Mouse (Mus musculus) regulatory T cell (primary cell): Measurements from ENCODE around the gene Gm20696.

Experiments used
- in situ Hi-C: fragments of 300-600 bp; cut with MboI, MseI; formaldehyde crosslinking; loops from one replicate; pipeline ENCODE4 v1.15.1; 2025; ENCODE audit warnings: high pct_unique_total_duplicates

The Gm20696 gene

GRCm38 (mm10) chr6:99336191-99336590 is 330.4 kb downstream of the Gm20696 start:
- in situ Hi-C loops: loop anchor here (5.0 kb wide), 1 partner anchor 51 kb away; no protein-coding TSS in a partner anchor

GRCm38 (mm10) chr6:99335174-99335830 is 331.3 kb downstream of the Gm20696 start:
- in situ Hi-C loops: loop anchor here (5.0 kb wide), 1 partner anchor 52 kb away; no protein-coding TSS in a partner anchor

DNA sequence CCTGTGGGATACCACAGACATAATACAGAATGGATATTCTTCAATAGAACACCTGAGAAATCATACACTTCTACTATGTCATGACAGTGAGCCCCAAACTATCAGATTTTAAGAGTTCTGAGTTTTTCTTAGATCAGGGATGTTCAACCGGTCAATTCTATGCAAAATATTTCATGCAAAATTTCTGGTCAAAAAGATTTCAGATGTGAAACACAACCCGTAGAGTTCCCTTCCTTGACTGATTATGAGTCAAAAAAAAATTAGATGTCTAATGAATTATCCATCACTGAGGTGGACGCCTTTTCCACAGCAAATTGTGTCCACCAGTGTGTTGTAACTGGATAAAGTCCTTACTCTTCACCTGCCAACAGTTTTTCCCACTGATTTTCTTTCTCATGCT is 332.3 kb downstream of the Gm20696 start:
- in situ Hi-C loops: no loop called here

- in situ Hi-C loops: no loop called here
Measured at GRCm38 (mm10) chr6:99333127-99333526, 333.5 kb downstream of the Gm20696 start.

DNA sequence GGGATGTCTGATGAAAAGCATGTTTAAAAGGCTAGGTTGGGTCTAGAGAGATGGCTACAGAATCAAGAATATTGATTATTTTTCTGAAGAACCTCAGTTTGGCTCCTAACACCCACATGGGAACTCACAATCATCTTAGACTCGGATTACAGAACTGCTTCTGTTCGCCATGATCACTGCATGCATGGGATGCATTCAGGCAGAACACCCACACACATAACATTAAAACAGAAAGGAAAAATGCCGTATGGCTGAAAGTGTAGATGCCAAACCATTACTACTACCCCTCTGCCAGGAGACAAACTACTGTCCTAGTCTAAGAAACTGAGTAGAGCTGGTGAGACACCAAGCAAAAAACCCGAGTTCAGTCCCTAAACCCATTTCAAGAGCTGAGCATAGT is 336.4 kb downstream of the Gm20696 start:
- in situ Hi-C loops: no loop called here

DNA sequence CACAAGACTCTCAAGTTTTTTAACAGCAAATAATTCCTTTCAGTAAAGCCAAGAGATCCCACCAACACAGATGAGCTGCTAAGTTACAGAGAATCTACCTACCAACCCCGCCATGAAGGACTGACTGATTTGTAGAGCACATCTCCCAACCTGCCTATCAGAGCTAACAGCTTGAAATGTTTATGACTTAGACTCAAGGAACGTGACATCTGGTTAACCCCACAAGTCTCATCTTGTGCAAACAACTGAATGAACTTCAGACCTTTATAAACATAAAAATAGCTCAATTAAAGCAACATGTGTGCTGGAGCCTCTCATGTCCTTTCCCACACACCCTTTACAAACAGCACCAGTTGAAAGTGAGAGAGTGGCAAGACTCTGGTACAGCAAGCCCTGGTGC is 338.0 kb downstream of the Gm20696 start:
- in situ Hi-C loops: no loop called here

GRCm38 (mm10) chr6:99328146-99328545 is 338.5 kb downstream of the Gm20696 start:
- in situ Hi-C loops: no loop called here

DNA sequence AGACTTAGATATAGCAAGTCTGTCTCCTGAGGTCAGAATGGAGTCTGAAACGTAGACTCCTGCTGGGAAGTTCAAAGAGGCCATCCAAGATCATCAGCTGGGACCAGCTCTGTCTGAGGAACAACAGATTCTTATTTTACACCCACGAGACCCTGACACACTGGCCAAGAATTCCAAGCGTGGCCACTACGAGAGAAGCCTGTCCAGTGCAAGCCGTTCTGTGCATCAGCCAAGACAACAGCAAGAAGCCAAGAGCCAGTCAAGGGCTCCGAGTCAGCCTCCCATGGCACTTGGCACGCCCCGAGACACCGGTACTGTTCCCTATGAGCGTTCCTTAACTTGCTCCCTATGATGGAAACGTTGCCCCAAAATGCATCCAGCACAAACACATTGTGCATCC is 338.9 kb downstream of the Gm20696 start:
- in situ Hi-C loops: no loop called here

DNA sequence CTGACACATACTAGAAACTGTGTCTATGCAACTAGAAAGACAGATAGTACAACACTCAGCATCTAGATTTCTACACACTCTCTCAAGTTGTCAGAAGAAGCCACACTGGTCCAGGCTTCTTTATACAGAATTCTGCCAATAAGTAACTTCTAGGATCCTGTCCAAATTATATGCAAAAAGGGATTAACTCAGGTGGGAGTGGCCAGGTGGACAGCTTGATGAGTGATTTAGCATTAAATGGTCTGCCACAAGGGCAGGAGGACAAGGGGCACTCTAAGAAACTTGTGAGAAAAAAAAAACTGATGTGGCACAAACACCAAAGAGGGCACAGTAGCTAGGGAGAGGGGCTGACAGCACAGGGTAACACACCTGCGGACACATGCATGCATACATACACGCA is 340.7 kb downstream of the Gm20696 start:
- in situ Hi-C loops: no loop called here

DNA sequence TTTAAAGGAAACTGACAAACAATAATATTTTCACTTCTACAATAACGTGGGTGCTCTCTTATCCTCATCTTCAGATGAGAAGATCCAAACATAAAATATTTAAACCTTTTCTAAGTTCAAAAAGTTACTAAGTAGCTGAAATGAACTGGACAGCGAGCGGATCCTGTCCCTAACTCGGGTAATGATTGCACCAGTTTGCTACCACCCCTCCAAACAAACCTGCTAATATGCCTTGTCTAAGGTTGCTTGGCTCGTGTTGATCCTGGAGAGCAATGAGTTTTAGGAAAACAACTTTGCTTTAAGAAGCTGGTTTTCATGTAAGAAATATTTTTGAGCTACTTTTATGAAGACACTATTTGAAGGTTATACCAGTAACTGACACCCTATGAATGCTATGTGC is 341.1 kb downstream of the Gm20696 start:
- in situ Hi-C loops: no loop called here

DNA sequence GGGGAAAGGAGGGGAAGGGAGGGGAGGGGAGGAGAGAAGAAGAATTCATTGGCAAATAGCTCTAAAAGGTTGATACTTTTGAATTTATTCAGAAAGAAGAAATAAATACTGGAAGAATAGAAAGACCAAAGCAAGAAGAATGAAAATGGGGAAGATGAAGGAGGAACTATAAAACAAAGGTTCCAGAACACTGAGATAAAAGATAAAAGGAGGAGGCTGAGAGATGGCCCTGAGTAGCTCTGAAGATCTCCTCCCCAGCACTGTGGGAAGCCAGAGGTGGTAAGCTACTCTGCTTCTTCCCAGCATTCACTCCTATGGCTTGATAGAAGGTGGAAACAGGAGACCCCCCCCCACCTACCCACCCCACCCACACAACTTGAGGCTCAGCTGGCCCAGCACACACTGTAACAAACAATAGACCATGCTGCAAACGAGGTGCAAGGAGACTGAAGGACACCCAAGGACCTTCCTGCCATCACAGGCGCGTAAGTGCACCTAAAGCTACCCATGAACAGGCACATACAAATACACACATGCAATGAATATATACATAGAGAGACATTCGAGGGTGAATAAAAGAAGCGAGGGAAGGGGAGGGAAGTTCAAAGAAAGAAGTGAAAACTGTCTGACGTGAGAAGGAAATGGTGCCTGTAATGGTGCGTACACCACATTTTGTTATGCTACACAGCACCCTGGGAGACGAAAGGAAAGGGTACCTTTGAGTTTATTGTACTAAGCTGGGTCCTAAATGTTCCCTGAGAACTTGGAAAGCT is 344.3 kb downstream of the Gm20696 start:
- in situ Hi-C loops: no loop called here

DNA sequence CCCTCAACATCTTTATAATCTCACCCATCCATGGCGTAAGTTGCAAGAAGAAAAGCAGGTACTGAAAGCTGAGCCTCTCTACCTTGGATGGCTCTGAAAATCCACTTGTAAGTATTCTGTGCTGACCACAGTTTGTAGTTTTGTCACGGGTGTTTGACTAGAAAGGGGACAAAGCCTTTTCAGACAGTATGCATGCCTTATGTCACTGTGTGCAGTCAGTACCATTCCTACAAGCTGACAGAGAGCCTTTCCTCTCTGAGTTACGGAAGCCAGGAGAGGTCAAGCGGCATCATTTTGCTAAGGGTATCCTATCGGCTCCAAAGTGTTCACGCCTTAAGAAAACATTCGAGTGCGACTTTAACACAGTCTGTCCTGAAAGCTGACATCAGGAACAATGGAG is 346.2 kb downstream of the Gm20696 start:
- in situ Hi-C loops: no loop called here

DNA sequence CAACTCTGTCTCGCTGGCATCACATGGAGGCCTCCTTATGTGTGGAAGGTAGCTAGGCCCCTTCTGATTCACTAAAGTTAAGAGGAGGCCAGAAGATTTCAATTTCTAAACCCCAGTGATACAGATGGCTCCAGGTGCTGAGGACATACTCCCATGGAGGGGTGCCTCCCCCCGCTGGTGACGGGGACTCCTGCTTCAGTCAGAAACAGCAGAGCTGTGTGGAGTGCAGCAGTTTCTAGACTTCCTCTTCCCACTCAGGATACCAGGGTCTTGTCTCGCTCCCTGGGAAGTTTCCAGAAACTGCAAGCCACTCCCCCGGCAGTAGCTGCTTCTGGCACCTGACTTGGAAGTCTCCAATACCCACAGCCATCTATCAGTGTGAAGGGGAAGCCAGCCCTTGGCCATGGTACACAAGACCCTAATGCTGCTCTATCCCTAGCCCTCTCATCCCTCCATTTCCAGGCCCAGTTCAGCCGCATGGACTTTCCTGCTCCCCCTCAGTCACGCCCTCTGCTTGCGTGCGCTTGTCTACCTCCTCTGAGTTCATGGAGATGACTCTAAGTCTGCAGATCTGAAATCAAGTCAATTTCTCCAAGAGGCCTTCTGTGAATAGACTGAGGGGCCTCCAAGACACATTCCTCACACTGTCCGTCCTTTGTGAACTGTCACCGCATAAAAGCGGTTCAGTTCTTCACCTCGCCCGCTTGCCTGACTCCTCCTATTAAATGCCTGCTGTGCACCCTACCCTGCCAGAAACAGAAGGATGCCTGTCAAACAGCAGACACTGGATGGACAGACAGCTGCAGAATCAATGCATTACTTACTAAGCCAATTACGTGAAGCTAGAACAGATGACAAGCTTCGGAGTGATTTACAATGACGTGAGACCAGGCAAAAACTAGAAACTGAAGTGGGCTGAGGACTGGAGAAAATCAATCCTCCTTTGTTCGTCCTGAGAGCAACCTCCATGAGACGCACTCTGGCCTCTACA is 346.9 kb downstream of the Gm20696 start:
- in situ Hi-C loops: no loop called here

DNA sequence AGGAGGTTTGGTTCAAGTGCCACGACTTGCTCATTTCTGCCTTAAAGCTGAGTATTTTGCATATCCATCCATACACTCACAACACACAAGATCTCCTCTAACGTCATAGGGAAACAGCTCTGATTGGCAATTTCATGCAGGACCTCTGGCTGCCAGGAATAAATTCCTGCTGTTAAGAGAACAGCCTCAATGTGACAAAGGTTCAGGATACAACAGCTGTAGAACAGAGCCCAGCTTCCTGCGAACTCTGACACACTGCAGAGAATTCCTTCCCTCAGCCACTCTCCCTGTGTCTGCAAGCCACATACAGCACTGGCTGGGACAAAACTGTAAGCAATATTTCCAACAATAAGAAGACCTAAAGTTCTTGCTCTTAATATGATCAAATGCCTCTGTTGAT is 351.9 kb downstream of the Gm20696 start:
- in situ Hi-C loops: no loop called here

DNA sequence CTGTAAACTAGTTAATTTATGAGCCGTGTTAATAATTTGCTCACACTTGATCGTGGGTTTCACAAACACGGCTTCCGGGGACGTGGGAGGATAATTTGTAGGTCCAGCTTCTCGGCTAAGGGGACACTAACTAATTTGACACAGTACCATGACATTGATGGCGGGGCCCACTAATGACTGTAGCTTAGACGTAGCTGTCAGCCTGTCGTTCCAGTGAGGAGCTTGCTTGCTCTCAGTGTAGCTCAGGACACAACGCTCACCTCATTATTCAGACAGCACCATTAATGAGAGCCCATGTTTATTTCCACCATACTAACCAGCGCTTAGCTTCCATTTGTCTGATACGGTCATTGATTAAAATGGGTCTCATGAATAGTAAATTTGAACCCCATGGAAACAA is 356.1 kb downstream of the Gm20696 start:
- in situ Hi-C loops: no loop called here

- in situ Hi-C loops: no loop called here
Measured at GRCm38 (mm10) chr6:99310171-99310500, 356.5 kb downstream of the Gm20696 start.

DNA sequence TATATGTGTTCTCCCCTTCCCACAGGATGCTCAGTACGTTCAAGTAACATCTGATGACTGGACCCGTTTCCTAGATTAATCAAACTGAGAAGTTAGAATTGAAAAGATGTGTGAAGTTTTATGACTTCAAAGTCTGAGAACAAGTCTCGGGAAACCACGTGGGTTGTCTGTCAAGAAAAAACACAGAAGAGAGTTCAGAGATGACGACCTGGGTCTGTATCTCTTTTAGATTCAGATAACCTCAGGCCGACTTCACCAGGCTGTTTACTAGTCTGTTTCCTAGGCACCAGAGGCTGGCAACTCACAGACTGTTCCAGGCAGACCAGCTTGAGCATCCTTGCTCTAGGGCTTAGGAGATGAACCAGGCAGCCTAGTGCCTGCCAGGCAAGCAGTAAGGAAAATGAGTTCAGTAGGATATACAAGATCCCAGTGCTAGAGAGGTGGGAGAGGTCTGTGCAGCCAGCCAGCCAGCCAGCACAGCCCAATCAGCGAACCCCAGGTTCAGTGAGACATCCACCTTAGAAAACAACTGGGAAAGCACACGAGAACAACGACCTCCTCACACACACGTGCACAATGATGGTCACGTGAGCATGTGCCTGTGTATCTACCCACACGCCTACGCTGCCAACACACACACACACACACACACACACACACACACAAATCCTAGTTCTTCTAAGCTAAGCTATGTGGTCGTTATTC is 357.0 kb downstream of the Gm20696 start:
- in situ Hi-C loops: loop anchor here (5.0 kb wide), 1 partner anchor 43 kb away; no protein-coding TSS in a partner anchor

- in situ Hi-C loops: loop anchor here (5.0 kb wide), 1 partner anchor 47 kb away; no protein-coding TSS in a partner anchor
Measured at GRCm38 (mm10) chr6:99305751-99306150, 360.8 kb downstream of the Gm20696 start.

GRCm38 (mm10) chr6:99305236-99305635 is 361.4 kb downstream of the Gm20696 start:
- in situ Hi-C loops: loop anchor here (5.0 kb wide), 1 partner anchor 47 kb away; no protein-coding TSS in a partner anchor

GRCm38 (mm10) chr6:99302662-99303435 is 363.7 kb downstream of the Gm20696 start:
- in situ Hi-C loops: no loop called here
